Mouse (Mus musculus) layer of hippocampus, postnatal 10 days (tissue): ENCODE results near the gene Serpina1f. TPM values are rescaled to one million over a fixed set of nuclear protein-coding genes. Genes with fewer than 3 reads are reported as not detected.
A peak's percentile ranks its signal among the peaks of the same experiment; 100 is the strongest.
"Not testable (repeated sequence)": the region's sequence is repeated elsewhere in the genome, so short reads cannot be mapped to it uniquely, and the experiment has no call there.

Experiments
- DNase-seq, 2 experiments: peaks; one replicate each; pipeline ENCODE4 v3.0.0; 2021; ENCODE audit warnings: low spot score in 2 of 2
- total RNA-seq, 2 experiments: library from RNA; stranded (reverse); gene quantifications; 2 replicates each; pipeline ENCODE4 v1.2.3; 2021

Gene Serpina1f
- total RNA-seq, 2 experiments from 2014 or later = not detected

DNA sequence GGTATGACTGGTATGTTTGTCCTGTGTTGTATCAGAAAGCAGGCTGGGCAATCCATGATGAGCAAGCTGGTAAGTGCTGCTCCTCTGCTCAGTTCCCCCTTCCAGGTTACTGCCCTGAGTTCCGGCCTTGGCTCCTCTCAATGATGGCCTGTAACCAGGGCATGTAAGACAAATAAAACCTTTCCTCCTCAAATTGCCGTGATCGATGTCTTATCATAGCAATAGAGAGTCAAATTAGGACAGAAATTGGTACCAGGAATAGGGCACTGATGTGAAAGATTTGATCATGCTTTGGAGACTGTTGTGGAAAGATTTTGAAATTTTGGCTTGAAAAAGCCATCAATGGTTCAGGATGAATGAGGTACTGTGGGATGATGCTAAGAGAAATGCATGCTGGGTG lies 30.0 kb downstream of the Serpina1f start:
- no peak for DNase-seq

DNA sequence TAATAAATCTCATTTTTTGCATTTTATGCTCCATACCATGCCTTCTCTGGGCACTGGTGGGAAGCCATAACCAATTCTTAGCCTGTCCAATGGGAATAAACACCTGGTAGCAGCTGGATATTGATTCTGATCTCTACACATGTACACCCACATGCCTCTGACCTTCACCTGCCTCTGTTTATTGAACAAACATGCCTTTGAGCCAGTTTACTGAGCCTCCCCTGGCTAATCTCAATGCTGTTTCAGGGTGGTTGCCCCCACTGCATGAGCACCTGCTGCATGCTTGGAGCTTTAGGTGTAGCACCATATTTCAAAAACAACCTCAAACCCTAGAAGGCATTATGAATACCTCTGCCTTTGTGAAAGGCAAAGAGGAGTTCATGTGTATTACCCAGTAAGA lies 33.3 kb downstream of the Serpina1f start:
- DNase-seq = not testable (repeated sequence)

DNA sequence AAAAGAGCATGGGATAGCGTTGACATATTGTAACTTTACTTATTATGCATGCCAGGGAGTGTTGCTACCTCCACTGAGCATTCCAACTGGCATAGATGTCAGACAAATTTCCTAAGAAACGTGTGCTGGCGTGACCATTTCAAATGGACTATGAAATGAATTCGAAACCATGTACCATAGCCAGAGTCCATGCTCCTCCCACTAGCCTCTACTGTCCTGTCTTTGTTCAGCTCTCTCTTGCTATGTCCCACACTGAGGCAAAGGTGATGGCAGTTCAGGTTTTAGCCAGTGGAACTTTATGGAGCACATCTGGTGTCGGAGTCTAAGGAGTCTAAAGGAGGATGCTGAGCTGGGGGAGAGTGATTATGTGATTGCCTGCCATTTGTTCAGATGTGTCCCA lies 35.3 kb downstream of the Serpina1f start:
- no peak for DNase-seq

DNA sequence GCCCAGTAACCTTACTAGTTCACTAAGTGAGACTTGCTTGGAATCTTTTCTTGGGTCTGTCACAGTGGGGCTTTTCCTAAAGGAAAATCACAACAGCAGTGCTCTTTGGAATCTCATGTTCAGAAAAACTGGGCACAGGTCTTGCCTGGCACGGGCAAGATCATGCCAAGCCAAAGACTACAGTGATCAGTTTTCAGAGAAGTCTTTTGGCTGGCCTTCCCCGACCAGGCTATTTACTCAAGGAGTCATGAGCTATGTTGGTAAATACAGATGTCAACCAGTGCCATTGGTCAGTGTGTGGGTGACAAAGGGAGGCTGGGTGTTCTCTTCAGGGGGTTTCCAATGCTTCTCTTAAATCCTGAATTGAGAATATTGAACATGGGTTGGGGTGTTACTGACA lies 36.2 kb downstream of the Serpina1f start:
- DNase-seq = no peak

DNA sequence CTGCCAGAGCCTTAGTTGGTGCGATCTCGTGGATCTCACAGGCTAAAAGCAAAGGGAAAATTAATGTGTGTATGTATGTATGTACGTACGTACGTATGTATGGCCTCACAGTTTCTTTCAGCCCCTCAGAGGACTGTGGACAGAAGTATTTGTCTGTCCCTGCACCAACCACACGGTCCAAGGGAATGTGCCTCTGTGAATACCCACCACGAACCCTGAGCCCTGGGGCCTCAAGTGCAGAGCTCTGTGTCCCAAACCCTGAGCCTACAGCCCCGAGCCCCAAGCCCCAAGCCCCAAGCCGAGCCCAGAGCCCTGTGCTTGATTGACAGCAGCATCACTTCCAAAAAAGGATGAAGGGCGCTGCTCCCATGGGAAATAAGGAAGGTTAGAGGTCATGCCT lies 37.3 kb downstream of the Serpina1f start:
- DNase-seq = no peak

DNA sequence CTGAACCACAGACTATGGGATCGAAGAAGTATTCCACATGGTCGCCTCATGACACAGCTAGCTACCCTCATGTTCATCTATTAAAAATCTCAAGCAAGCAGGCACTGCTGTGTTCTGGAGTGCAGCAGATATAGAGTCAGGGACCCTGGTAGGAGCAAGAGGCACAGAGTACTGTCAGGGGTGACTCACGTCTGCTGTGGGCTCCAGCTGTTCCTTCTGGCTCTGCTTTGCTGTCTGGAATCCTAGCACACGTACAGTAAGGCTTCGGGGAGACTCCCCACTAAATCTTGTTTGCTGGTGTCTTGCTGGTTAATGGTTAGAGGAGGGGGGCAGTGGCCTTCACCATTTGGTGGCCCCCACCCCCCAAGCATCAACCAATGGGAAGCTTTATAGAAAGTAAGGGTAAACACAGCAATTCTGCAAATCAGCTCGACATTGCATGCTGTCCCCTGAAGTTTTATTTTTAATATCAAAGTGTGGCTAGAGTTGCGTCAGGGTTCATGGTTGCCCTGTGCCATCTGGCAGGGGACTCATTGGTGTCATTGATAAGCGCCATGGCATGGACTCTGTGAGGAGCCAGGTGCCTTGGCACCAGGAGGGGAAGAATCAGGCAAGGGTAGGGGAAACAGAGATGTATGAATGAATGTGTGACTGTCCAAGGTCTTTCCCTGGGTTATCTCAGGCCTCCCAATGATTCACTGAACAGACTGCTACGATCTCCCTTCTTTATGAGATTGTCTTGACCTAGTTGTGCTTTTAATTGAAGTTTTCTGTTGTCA lies 38.3 kb downstream of the Serpina1f start, which contains the start of gene Serpina6:
Gene Serpina6 (minus strand): TSS at position 365 of the 779 bp plus-strand sequence.
- DNase-seq = no peak

DNA sequence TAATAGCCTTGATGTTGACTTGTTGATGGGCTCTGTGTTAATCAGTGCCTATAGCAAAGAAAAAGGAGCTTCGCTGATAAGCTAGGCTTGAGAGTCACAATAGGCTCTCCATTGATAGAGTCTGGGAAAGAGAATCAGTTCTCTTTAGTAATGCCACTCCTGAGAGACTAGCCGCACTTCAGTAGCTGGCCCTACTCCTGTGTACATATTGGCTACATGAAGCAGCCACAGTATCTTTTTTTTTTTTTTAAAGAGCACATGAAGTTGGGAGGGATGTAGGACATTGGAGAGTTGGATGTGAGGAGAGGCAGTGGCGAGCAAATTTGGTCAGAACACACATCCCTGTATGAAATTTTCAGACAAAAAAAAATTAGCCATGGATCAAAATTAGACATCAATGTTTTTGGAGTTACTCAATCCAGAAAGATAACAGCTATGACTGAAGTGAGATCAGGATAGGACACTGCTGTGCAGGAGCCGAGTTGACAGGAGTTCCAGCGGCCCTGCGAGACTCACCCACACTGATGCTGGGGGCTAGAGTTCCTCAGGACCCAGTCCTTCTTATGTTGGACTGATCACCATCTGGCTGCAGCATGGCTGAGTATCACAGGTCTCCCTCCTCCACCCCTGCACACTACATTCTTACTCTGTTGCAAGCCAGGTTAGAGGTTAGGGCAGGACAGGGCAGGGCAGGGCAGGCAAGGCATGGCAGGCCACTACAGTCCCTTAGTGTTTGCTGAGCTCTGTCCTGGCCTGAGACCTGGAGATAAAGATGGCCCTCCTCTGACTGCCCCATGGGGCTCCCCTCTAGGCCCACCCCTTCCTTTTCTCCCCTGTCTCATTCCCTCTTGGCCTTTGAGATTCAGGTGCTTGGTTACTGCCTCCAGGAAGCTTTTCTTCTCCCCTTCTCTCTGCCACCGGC lies 39.9 kb downstream of the Serpina1f start:
- no peak for DNase-seq

DNA sequence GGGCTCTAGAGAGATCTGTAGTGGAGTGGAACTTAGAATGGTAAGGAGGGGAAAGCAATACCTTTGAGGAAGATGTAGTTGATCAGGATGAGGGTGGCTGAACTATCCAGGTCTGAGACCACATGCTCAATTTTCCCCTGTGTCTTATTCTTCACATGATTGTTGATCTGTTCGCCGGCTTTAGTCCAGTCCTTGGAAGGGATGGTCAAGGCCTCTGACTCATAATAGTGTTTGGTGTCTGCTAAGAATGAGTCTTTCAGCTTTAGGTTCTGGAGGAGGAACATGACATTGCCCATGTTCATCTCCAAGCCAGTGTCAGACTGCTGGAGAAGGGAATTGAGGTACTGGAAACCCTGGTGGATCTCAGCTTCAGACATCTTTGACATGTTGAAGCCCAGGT lies 41.5 kb downstream of the Serpina1f start:
- no peak for DNase-seq

DNA sequence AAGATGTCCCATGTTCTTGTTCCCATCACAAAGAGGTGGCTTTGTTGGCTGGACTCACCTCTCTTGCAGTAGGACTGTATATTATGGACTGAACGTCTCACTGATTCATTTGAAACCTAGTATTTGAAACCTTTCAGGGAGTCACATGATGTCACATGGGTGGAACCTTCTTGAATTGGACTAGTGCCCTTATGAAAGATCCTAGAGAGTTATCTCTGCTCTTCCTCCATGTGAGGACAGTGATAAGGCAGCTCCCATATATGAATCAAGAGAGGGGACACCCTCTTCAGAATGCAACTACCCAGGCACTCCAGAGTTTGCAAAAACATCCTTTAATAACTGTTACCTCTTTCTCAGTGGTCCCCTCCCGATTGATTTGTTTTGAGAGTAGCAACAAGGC lies 49.0 kb downstream of the Serpina1f start:
- DNase-seq = no peak

DNA sequence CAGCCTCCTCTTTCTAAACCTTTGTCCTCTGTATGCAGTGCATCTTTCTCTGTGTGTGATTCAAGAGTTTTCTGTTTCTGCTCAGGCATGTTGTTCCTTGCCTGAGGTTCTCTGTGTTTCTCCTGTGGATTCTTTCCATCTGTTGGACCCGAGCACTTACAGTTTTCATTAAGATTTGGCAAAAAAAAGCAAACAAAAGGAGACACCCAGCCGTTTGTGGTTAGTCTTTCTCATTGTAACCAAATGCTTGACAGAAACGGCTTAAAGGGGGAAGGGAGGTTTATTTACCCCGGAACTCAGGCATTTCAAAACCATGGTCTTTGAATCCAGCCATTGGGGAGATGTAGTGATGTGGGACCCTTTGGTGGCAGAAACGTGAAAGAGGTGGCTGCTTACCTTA lies 50.7 kb downstream of the Serpina1f start:
- no peak for DNase-seq

DNA sequence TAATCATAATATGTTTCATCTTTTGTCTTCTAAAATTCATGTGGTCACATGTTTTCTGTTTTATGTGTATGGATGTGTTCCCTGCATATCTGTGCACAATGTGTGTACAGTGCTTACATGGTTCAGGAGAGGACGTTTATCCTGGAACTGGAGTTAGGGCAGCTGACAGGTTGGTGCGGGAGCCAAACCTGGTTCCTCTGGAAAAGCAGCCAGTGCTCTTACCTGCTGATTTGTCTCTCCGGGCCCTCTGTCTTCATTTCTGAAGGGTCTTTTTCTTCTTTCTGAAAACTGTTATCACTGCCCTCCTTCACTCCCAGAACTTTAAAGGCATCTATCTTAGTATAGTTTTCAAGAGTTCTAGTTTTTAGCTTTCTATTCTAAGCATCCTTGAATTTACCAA lies 51.5 kb downstream of the Serpina1f start:
- no peak for DNase-seq

DNA sequence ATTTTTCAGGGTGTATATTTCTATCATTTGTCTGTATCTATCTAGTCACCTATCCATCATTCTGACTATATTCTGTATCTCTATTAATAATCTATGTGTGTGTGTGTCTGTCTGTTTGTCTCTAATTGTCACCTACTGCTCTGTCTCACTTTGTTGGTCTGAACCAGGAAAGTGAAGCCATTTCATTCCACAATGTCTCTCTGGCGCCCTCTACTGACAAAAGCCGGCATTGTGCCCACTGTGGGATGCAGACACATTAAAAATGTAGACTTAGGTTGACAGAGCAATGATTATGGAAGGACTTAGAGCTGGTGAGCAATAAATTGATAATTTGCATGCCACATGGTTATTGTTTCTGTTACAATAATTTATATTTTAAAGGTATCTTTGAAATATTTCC lies 52.0 kb downstream of the Serpina1f start:
- DNase-seq = peak; percentile 92 to 95

Other genes starting within 250 kb of the Serpina1f start
- not detected for gene Ifi27l2b, start 238.3 kb downstream of the Serpina1f start, total RNA-seq
- 10 to 100 TPM; 25.3 to 27.0 TPM for gene Ppp4r4, start 163.2 kb downstream of the Serpina1f start, total RNA-seq
- not detected for gene Serpina10, start 64.1 kb downstream of the Serpina1f start, total RNA-seq
- gene Serpina6, start 38.3 kb downstream of the Serpina1f start, total RNA-seq = not detected
- not detected for gene Serpina16, start 19.4 kb downstream of the Serpina1f start, total RNA-seq
- not detected for gene Serpina1d, start 78.1 kb upstream of the Serpina1f start, total RNA-seq
- gene Serpina1b, start 134.8 kb upstream of the Serpina1f start, total RNA-seq = not detected
- not detected for gene Serpina1a, start 168.0 kb upstream of the Serpina1f start, total RNA-seq
- gene Serpina1c, start 209.4 kb upstream of the Serpina1f start, total RNA-seq = not detected